Mouse (Mus musculus) urinary bladder, postnatal 14 days (tissue): ENCODE measurements around the gene 1700024P04Rik.
"Not testable (repeated sequence)": the region's sequence is repeated elsewhere in the genome, so short reads cannot be mapped to it uniquely, and the experiment has no call there.

ENCODE experiments used
- DNase-seq: peaks from one replicate; pipeline ENCODE4 v3.0.0; 2021; ENCODE audit warnings: low spot score

The 1700024P04Rik gene

DNA sequence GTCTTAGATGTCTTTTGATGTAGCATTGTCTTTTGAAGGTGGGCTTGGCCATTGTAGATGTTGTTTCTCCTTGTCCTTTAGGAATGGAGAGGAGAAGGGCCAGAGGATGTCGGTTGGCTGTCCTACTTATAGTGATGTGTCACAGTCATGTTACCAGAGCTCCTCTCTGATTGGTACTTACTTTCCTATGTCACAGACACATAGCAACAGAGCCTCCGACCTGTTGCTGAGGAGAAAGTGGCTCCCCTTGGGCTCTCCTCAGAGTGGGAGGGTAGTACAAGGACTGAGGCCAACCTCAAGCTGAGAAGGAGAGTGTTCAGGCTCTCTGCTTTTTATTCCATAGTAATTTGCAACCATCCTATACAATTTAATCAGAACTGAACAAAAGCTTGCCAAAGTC lies at the start of gene 1700024P04Rik:
1700024P04Rik (minus strand) TSS at position 101 of the 400 bp plus-strand sequence.
- no peak for DNase-seq

GRCm38 (mm10) chr13:99031223-99032216 lies 47.2 kb upstream of the 1700024P04Rik start:
- DNase-seq: no peak

- DNase-seq: no peak
Measured at GRCm38 (mm10) chr13:99030579-99031200, 46.3 kb upstream of the 1700024P04Rik start.

DNA sequence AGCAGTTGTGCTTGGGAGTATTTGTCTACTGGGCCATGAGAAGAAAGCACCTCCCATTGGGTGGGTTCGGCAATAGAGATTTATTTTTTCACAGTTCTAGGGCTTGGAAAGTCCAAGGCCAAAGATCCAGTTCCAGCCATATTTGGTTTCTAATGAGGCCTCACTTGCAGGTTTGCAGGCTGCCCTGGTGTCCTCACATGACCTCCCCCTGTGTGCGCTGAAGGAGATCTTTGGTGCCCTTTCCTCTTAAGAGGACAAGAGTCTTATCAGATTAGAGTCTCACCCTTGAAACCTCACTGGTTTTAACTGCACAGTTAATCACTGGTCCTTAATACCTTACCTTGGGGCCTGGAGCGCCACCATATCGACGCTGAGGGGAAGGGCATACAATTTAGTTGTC lies 40.9 kb upstream of the 1700024P04Rik start:
- no peak for DNase-seq

DNA sequence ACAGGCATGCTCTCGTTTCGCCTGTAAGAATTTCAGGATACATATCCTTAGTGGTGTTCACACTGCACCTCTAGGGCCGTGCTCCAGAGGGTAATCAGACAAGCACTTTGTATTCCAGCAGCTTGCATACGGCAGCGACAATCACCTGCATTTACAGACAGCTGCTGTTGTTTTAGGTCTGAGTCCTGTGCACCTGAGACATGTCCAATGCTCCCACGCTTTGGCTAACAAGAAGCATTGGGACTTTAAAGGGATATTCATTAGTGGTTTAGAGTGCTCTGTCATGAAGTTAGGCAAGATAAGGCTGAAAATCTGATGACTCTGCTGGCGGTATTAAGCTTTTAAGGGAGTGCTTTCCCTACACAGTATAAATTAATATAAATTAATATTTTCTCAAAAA lies 37.7 kb upstream of the 1700024P04Rik start:
- DNase-seq: no peak

- DNase-seq: no peak
Measured at GRCm38 (mm10) chr13:99021181-99021580, 36.8 kb upstream of the 1700024P04Rik start.

DNA sequence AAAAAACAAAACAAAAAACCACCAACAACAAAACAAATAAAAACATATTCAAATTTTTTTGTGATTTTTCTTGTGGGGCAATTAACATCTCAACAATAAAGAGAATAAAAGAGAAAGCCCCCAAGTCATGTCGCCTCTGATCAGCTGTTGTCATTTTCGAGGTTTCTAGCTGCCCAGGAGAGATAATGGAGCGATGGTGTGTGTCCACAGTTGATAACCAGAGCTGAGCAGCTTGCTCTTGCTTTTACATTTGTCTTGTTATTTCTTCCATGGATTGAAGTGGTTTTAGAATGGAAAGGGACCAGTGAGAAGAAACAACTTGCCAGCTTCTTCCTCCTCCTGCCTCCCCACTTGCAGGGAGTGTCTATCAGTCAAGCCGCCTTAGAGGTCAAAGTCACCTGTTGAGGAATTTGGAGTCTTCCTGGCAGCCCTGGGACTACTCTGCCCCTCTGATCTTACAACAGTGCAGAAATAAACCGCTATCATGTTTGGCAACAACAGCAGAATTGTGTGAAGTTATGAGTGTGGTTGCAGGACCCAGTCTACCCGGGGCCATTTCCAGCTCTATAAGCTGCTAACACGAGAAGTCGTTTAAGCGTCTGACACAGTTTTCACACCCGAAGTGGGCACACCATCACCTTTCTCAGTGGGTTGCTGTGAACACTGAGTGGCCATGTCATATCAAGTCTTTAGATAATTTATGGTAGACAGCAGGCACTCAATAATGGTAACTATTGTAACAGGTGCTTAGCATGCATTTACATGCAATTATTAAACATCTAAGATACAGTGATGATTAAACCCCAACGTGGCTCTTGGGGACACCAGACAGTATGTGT lies 35.7 kb upstream of the 1700024P04Rik start:
- DNase-seq: no peak

- DNase-seq: peak; percentile 36
Measured at GRCm38 (mm10) chr13:99018526-99019201, 34.3 kb upstream of the 1700024P04Rik start.

GRCm38 (mm10) chr13:99016696-99017095 lies 32.3 kb upstream of the 1700024P04Rik start:
- no peak for DNase-seq

GRCm38 (mm10) chr13:99012891-99013290 lies 28.5 kb upstream of the 1700024P04Rik start:
- no peak for DNase-seq

DNA sequence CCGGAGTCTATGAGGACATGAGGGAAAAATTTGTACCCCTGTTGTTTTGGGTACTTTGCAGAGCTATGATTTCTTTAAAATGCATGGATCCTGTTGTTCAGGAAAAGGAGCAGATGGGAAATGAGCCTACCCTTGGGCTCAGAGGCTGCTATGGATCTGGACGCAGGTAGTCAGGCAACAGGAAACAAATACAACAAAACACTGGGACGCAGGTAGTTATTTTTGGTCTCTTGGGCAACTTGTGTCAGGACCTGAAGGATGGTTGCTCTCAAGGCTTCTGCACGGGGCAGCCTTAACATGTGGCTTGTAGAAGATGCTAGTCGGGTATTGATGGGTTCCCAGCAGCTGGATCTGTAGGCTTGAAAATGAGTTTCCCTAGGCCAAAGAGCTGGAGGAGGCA lies 23.6 kb upstream of the 1700024P04Rik start:
- DNase-seq: no peak

- no peak for DNase-seq
Measured at GRCm38 (mm10) chr13:99006389-99007099, 22.2 kb upstream of the 1700024P04Rik start.

DNA sequence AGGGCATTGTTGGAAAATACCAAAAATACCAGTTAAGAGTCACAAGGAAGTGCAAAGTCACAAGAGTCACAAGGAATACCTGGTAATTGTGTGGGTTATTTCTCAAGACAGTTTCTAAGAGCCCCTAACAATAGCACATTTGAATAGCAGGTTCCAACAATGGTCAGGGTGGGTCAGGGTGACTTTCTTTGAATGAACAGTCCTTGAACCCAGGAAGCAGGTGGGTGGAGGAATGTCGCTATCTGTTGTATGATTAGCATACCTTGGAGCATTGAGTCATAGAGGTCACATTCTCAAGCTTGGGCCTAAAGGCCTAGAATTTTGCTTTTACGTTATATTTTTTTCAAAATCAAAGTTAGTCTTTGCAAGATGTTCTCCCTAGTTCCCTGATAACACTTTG lies 17.3 kb upstream of the 1700024P04Rik start:
- not testable (repeated sequence) for DNase-seq

GRCm38 (mm10) chr13:98997025-98997424 lies 12.7 kb upstream of the 1700024P04Rik start:
- no peak for DNase-seq

DNA sequence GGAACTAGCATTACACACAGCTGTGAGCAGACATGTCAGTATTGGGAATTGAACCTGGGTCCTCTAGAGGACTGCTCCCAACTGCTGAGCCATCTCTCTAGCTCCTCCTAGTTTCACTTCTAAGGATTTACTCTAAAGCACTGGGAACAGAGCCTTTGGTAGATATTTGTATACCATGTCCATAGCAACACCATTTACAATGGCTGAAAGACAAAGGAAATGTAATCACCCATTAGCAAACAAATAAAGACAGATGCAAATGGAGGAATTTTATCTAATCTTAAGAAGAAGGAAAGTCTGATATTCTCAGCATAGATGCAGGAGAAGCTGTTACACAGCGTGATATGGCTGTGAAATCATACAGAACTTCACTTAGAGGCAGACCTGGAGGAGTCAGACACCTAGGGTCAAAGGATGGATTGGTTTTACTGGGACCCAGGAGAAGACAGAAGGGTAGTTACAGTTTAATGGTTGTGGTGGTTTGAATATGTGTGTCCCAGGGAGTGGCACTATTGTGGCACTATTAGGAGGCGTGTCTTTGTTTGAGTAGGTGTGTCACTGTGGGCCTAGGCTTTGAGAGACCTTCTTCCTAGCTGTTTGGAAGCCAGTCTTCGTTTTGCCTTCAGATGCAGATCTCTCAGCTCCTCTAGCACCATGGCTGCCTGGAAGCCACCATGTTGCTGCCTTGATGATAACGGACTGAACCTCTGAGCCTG lies 7.1 kb downstream of the 1700024P04Rik start:
- no peak for DNase-seq

DNA sequence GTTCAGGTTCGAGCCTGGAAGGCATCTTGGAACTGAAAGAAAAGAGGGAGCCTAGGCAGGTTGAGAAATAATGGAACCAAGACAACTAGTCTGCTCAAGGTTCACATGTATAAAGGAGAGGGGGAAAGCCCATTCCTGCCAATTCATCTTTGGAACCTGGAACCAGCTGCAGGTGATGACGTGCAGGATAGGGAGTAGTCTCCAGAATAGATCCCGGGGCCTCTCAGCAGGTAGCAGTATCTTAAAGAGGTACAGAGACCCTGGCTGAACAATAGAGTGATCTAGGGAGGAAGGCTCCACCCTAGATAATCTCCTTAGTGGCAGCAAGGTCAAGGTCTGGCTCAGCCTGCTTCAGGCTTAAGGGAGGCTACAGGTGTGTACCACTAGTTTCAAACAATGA lies 8.3 kb downstream of the 1700024P04Rik start:
- DNase-seq: not testable (repeated sequence)

GRCm38 (mm10) chr13:98972090-98972489 lies 12.3 kb downstream of the 1700024P04Rik start:
- no peak for DNase-seq

- DNase-seq: no peak
Measured at GRCm38 (mm10) chr13:98971641-98972040, 12.7 kb downstream of the 1700024P04Rik start.

GRCm38 (mm10) chr13:98968517-98968916 lies 15.8 kb downstream of the 1700024P04Rik start:
- DNase-seq: no peak

- no peak for DNase-seq
Measured at GRCm38 (mm10) chr13:98967942-98968341, 16.4 kb downstream of the 1700024P04Rik start.
